Mouse (Mus musculus): ENCODE results near the gene Hist1h3a.
A peak's percentile ranks its signal among the peaks of the same experiment; 100 is the strongest.
"Not testable (repeated sequence)": the region's sequence is repeated elsewhere in the genome, so short reads cannot be mapped to it uniquely, and the experiment has no call there.

Gene Hist1h3a

GRCm38 (mm10) chr13:23761871-23762821 lies at the start of gene Hist1h3a:
TSS of gene Hist1h3a (minus strand) at chr13:23762386.
- peak in 1 of 2 experiments; percentile 76 for DNase-seq (ENCODE audit: low spot score in 2 of 2)

DNA sequence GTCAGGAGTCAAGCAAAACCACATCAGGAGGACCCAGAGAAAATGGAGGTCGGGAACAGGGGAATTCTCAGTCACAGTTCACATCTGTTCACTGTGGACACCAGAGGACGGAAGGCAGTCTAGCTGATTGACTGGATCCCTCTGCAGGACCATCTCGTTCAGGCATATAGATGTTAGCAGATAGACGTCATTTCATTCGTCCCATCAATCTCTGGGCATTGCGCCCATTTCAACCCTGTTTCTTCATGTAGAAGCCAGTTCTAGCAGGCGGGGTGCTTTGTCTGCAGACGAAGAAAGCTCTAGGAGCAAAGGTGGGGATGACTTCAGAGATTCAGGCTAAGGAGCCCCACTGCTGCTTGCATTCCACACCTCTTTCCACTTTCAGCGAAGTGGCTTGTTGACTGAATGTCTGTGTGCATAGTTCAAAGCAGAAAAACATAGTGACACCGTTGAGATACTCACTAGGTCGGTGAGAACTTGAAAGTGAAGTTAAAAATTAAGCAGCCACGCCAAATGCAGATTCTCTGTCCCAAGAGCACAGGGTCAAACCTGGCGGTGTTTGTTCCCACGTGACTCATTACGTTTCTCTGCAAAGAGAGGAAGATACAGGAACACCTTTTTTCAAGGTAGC lies 44.4 kb upstream of the Hist1h3a start, which contains the start of gene Slc17a2:
Gene Slc17a2 (plus strand): TSS at position 572 of the 631 bp plus-strand sequence.
- no peak for DNase-seq (ENCODE audit: low spot score in 2 of 2)

- DNase-seq (ENCODE audit: low spot score in 2 of 2), result no peak
These were observed 42.3 kb upstream of the Hist1h3a start for GRCm38 (mm10) chr13:23804532-23804931.

DNA sequence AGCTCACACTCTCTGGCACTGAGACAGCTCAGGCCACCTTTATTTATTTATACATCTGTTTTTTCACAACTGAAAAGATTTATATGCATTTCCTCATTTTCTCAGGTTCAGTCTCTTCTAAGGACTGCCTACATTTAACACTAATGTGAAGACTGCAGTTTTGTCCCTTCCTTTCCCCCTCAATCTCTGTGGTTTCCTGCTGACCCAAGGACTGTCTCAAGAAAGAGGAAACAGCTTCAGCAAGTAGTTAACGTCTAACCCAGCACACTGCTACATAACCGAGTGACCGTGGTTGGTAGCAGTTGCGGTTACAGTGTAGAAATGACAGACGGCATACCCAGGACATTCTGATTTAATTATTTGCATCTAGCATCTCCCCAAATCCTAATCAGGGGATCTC lies 37.2 kb upstream of the Hist1h3a start:
- no peak for DNase-seq (ENCODE audit: low spot score in 2 of 2)

GRCm38 (mm10) chr13:23792520-23792919 lies 30.3 kb upstream of the Hist1h3a start:
- peak in 1 of 2 experiments; percentile 50 for DNase-seq (ENCODE audit: low spot score in 2 of 2)

DNA sequence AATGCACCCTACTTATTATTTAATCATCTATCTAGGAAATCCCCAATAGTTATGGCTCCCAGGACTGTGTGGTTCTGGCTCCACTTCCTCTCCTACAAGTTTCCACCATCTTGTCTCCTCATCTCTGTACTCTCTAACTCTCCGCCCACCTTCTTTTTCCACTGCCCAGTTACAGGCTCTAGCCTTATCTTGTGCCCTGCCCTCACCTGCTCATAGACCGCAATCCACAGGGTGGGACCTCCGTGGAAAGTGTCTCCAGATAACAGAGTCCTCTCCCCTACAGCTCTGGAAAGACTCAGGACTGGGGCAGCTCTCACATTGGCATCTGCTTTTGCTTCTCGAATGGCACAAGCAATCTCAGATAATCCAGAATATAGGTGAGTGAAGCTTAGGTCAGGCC lies 16.8 kb upstream of the Hist1h3a start:
- no peak for DNase-seq (ENCODE audit: low spot score in 2 of 2)

DNA sequence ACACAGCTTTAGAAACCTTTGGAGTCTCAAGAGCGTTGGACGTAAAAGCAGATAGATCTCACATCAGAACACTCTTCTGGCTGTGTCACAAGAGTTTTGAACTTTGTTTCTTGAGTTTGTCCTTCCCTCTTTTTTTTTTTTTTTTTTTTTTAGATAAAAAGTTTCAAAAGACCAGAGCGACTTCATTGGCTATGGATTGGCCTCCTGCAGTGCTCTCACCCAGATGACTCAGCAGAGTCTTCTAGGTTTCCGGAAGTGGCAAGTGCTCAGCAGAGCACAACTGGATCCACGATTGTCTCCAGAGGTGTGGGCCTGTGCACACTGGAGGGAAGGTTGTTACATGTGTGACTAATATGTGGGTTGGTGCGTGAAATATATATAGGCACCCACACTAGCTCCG lies 16.2 kb upstream of the Hist1h3a start:
- DNase-seq (ENCODE audit: low spot score in 2 of 2), result no peak

DNA sequence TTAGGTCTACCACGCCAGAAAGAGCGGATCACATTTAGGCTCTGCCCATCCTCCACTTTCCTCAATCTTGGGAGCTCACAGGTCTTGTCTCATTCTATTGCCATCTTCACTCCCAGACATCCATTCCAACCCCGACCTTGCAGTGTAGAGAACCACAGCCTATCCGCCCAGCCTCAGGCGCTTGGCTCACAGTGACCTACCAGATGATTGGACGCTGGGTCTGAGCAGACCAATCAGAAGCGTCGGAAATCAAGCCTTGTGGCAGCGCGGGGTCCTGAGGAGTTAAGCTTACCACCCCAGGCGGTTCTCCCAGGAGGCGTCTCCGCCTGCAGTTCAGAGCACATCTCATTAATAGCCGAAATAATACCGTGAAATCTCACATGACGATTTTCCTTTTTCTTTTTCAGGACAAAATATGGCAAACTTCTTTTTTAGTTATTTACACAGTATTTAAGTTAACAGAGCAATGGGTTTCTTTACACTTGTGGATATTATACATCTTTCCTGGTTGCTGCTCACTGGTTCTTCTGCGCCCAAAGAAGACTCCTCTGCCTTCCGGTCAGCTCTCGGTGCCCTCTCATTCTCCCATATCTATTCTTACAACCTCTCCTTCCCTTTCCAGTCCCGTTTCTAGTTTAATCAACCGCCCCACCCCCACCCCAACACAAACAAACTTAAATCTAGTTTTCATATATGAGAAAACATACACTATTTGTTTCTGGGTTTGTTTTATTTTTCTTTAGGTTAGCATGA lies 10.6 kb upstream of the Hist1h3a start:
- DNase-seq (ENCODE audit: low spot score in 2 of 2), result peak in 1 of 2 experiments; percentile 42

GRCm38 (mm10) chr13:23769613-23770012 lies 7.4 kb upstream of the Hist1h3a start, which contains the start of gene Trim38:
TSS of gene Trim38 (plus strand) at chr13:23769913.
- DNase-seq (ENCODE audit: low spot score in 2 of 2), result not testable (repeated sequence)

DNA sequence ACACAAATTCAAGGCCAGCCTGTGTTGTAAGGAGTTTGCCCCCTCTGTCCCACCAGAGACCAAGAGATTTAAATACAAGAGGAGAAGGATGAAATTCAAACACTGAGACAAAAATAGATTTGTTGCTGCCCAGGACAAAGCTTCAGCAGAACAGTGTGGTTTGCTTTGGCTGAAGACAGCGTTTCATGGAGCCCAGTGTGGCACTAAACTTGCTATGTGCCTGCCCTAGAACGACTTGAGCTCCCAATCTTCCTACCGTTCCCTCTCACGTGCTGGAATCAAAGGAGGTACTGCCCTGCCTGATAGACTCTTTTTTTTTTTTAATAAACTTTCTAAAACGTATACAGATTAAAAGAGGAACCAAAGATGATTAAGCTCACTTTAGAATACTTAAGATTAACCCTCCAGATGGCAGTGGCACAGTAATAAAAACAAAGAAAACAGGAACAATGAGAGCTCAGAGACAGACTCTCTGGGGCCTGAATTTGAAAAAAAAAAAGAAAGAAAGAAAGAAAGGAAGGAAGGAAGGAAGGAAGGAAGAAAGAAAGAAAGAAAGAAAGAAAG lies 6.7 kb upstream of the Hist1h3a start:
- no peak for DNase-seq (ENCODE audit: low spot score in 2 of 2)

GRCm38 (mm10) chr13:23766772-23767171 lies 4.6 kb upstream of the Hist1h3a start:
- DNase-seq (ENCODE audit: low spot score in 2 of 2), result no peak

GRCm38 (mm10) chr13:23765172-23765513 lies 3.0 kb upstream of the Hist1h3a start:
- no peak for DNase-seq (ENCODE audit: low spot score in 2 of 2)

GRCm38 (mm10) chr13:23764324-23765171 lies 2.4 kb upstream of the Hist1h3a start:
- DNase-seq (ENCODE audit: low spot score in 2 of 2), result no peak

DNA sequence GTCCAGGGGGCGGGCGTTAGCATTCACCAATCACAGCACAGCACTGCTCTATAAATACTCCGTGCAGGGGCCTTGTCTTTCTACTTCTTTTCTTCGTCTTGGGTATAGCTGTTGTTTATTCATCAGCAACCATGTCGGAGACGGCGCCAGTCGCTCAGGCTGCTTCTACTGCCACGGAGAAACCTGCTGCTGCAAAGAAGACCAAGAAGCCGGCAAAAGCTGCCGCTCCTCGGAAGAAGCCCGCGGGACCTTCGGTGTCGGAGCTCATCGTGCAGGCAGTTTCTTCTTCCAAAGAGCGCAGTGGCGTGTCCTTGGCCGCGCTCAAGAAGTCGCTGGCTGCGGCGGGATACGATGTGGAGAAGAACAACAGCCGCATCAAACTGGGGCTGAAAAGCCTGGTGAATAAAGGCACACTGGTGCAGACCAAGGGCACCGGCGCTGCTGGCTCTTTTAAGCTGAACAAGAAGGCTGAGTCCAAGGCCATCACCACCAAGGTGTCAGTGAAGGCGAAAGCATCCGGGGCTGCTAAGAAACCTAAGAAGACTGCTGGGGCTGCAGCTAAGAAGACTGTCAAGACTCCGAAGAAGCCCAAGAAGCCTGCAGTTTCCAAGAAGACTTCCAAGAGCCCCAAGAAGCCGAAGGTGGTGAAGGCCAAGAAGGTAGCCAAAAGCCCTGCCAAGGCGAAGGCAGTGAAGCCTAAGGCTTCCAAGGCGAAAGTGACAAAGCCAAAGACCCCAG lies 1.6 kb upstream of the Hist1h3a start, which contains the start of gene Hist1h1a:
Gene Hist1h1a (plus strand): TSS at position 81 of the 738 bp plus-strand sequence.
- DNase-seq (ENCODE audit: low spot score in 2 of 2), result peak in 1 of 2 experiments; percentile 89

- DNase-seq (ENCODE audit: low spot score in 2 of 2), result no peak
These were observed 1.0 kb upstream of the Hist1h3a start for GRCm38 (mm10) chr13:23763242-23763585.

GRCm38 (mm10) chr13:23760972-23761864 lies 968 bp downstream of the Hist1h3a start, which contains the start of gene Hist1h4a:
TSS of gene Hist1h4a (minus strand) at chr13:23761230.
- peak; percentile 96 to 99 for DNase-seq (ENCODE audit: low spot score in 2 of 2)

GRCm38 (mm10) chr13:23760240-23760971 lies 1.8 kb downstream of the Hist1h3a start:
- DNase-seq (ENCODE audit: low spot score in 2 of 2), result no peak

- no peak for DNase-seq (ENCODE audit: low spot score in 2 of 2)
These were observed 2.3 kb downstream of the Hist1h3a start for GRCm38 (mm10) chr13:23759916-23760239.
